Mouse (Mus musculus): ENCODE measurements around the gene Edrf1.
A peak's percentile ranks its signal among the peaks of the same experiment; 100 is the strongest.

The Edrf1 gene

GRCm38 (mm10) chr7:133637361-133638305 is at the start of gene Edrf1:
Gene Edrf1, plus strand, starts transcription at chr7:133637543.
- peak; percentile 91 to 94 for DNase-seq (ENCODE audit: low spot score in 2 of 2)

- DNase-seq (ENCODE audit: low spot score in 2 of 2): no peak
These were observed 45.6 kb upstream of the Edrf1 start for GRCm38 (mm10) chr7:133591750-133592149.

DNA sequence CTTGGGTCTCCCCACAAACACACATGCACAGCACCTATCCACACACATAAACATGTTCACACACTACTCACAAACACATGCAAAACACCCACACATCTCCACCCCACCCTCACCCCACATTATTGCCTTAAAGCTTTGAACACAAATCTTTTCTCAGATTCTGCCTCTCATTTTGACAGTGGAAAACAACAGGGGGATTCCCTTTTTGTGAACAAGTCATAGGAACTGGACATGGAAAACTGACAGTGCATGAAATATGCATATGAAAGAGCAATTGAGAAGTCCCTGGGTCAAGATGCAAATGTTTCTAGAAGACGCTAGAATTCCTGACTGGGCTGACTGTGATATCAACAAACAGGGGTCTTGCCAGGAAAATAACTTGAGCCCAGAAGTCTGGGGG is 36.8 kb upstream of the Edrf1 start:
- no peak for DNase-seq (ENCODE audit: low spot score in 2 of 2)

DNA sequence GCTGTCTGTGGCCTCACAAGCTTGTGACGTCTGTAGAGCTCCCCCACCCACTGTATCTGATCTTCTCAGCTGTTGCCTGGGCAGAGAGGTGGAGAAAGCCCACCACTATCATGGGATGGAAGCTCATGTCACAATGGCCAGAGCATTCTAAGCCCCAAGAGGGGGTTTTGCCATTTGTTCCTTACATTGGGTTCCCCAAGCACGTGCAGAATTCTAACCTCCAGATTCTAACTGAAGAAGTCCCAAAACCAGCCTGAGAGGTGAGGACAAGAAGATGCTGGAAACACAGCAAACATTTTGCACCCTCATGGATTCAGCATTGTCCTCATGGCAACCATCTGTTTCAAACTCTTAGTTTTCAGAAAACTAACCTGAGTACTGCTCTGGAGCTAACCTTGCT is 35.3 kb upstream of the Edrf1 start, which contains the start of gene Tex36:
Gene Tex36, minus strand, starts transcription at position 101 of the 400 bp plus-strand sequence.
- no peak for DNase-seq (ENCODE audit: low spot score in 2 of 2)

- DNase-seq (ENCODE audit: low spot score in 2 of 2): no peak
These were observed 34.2 kb upstream of the Edrf1 start for GRCm38 (mm10) chr7:133603156-133603555.

GRCm38 (mm10) chr7:133604427-133605081 is 32.8 kb upstream of the Edrf1 start:
- DNase-seq (ENCODE audit: low spot score in 2 of 2): no peak

DNA sequence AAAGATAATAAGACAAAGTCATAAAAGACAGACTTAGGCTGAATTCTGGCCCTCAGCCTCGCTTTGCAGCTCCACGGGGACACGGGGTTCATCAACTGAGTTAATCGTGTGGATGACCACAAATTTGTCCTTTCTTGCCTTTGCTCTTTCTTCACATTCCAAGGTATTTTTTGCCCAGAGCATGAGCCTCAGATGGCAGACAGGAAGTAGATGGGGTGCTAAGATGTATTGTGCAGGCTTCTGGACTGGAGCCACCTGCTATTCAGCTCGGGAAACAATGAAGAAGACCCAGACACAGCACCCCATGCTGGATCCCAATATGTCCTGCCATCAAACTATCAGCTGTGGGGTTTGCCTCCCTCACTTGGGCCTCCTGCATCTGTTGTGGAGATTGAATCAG is 30.0 kb upstream of the Edrf1 start:
- DNase-seq (ENCODE audit: low spot score in 2 of 2): no peak

- DNase-seq (ENCODE audit: low spot score in 2 of 2): no peak
These were observed 29.3 kb upstream of the Edrf1 start for GRCm38 (mm10) chr7:133607883-133608575.

GRCm38 (mm10) chr7:133608631-133609340 is 28.6 kb upstream of the Edrf1 start:
- no peak for DNase-seq (ENCODE audit: low spot score in 2 of 2)

DNA sequence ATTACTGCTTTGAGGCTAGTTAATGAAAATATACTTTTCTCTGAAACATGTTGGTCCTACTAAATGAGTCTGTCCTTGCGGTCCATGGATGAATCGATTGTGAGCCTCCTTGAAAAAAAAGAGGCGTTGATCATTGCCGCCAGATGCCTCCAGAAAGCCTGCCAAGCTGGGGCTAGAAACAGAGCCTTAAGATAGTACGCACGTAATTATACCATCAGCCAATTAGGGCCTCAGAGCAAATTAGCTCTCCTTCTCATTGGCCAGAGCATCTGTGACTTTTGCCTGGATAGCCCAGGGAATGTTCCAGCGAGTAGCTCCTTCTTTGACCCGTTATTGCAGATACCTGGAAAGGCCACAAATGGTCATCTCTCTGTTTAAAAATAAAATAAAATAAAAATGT is 27.8 kb upstream of the Edrf1 start:
- DNase-seq (ENCODE audit: low spot score in 2 of 2): no peak

DNA sequence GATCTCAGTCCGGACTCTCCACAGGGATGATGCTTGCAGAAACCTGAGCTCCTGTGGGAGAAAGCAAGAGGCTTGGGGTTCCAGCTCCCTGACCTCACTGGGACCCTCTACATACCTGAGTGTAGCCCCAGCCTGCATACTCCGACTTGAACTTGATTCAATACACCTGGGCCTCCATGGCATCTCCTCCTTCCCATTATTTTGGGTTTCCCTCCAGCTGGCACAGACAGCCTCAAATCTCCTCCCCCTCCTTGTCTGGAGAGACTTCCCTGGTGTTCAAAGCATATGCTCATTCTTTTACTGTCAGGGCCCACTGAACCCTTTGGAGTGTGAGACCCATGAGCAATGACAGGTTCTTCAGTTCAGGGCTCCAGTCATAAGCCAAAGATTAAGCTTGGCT is 24.4 kb upstream of the Edrf1 start:
- no peak for DNase-seq (ENCODE audit: low spot score in 2 of 2)

DNA sequence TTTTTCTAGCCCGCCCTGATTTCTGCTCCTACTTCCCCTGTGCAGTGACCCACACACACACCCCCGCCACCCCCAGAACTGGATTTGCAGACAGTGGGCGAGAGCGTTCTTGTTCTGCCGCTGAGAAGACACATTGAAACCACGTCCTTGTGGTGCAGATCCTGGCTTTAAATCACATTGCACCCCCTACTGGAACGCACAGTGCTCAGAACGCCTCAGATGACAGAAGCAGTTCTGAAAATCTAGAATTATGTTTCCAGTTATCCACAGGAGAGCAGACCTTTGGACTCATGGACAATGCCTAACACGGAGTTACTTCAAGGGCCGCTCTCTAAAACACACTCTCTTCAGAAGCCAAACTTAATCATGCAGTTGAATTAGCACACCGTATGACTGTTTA is 16.6 kb upstream of the Edrf1 start:
- no peak for DNase-seq (ENCODE audit: low spot score in 2 of 2)

DNA sequence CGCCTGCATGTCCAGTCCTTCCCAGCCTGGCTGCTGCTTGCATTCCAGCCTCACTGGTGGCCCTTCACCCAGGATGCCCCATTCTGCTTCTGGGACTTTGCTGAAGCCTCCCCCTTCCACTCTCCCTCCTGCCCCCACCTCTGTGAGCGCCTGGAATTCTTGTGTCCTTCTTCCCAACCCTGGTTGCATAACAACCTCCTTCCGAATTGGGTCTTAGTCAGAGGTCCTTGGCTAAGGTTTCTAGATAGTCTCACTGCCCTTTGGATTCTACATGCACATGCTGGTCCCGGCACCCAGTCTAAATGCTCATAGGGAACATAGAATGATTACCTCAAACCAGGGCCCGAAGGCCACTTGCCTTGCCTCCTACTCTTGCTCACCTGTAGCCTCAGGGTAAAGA is 14.1 kb upstream of the Edrf1 start:
- no peak for DNase-seq (ENCODE audit: low spot score in 2 of 2)

- DNase-seq (ENCODE audit: low spot score in 2 of 2): no peak
These were observed 10.0 kb upstream of the Edrf1 start for GRCm38 (mm10) chr7:133627184-133627936.

- DNase-seq (ENCODE audit: low spot score in 2 of 2): no peak
These were observed 6.5 kb upstream of the Edrf1 start for GRCm38 (mm10) chr7:133630821-133631220.

DNA sequence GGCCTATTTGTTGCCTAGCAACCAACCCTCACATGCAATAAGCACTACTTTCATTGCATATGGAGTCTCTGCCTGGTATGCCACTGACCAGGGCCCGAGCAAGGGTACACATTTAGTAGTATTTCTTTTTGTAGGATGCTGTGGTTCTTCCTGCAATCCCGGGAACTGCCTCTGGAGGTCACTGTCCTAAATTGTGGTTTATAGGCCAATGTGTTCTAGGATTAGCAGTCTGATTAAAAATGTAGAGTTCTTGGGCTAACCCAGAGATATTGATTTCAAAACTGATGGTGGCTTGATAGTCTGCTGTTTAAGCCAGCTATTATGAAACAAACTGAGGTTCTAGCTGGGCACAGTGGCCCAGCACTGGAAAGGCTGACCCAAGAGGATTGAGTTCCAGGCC is 4.9 kb upstream of the Edrf1 start:
- DNase-seq (ENCODE audit: low spot score in 2 of 2): peak; percentile 48 to 50

DNA sequence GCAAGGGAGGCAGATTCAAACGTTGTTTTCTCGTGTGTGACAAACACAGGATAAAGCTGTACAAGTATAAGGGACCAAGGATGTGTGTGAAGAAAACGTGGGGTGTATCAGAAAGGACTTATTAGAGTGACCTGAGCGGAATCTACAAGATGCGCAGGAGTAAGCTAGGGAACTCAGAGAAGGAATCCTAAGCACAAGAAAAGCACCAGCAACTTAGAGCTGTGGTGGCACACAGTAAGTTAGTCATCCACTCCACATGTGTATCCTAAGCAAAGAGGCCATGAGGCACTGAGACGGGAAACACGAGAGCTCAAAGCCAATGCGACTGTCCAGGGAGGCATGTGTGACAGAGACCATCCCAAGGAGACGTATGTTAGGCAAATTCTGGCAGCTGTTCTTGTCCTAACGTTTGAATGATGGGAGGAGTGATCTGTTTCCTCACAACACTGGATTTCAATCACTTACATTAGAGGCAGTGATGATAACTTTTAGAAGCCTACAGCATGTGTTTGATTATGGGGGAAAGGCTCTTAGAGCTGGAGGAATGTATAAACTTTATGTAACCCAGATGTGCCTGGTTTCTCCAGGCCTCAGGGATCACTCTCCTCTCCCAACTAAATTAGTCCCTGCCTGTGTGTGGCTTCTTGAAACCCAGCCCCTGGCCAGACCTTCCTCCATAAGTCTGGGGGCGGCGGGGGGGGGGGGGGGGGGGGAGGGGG is 2.3 kb upstream of the Edrf1 start:
- DNase-seq (ENCODE audit: low spot score in 2 of 2): no peak

GRCm38 (mm10) chr7:133636738-133637352 is 498 bp upstream of the Edrf1 start:
- DNase-seq (ENCODE audit: low spot score in 2 of 2): peak; percentile 90 to 91

- no peak for DNase-seq (ENCODE audit: low spot score in 2 of 2)
These were observed 963 bp downstream of the Edrf1 start for GRCm38 (mm10) chr7:133638306-133638705.

GRCm38 (mm10) chr7:133638821-133639220 is 1.5 kb downstream of the Edrf1 start:
- peak; percentile 13 to 23 for DNase-seq (ENCODE audit: low spot score in 2 of 2)
